Mouse (Mus musculus) lung, postnatal 25 days (tissue): Measurements from ENCODE around the gene Ftsj3.
"Not testable (repeated sequence)": the region's sequence is repeated elsewhere in the genome, so short reads cannot be mapped to it uniquely, and the experiment has no call there.

ENCODE experiments used
- DNase-seq: peaks from one replicate; pipeline ENCODE4 v3.0.0; 2022; ENCODE audit warnings: low spot score

Ftsj3 gene

GRCm38 (mm10) chr11:106268326-106269059, 12.6 kb upstream of the Ftsj3 start:
- peak; percentile 88 for DNase-seq

GRCm38 (mm10) chr11:106267871-106268270, 12.0 kb upstream of the Ftsj3 start:
- DNase-seq, result no peak

GRCm38 (mm10) chr11:106267311-106267852, 11.5 kb upstream of the Ftsj3 start:
- peak; percentile 77 for DNase-seq

- DNase-seq, result no peak
Measured at GRCm38 (mm10) chr11:106266431-106266830, 10.6 kb upstream of the Ftsj3 start.

DNA sequence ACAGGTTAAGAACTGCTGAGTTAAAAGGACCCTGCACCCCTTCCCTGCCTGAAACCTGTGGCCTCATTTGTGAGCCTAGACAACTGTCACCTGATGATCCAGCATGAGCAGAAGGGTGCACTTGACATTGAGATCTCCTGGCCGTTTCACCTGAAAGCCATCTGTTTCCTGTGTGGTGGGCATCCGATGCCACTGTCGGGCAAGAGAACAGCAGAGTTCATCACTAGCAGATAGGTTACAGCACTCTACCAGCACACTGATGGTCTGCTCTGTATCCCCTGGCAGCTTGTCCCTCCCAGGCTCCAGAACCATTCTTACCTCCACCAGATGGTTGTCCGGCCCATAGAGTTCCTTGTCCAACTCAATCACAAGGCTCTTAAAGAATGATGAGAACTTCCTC, 9.7 kb upstream of the Ftsj3 start:
- DNase-seq, result no peak

DNA sequence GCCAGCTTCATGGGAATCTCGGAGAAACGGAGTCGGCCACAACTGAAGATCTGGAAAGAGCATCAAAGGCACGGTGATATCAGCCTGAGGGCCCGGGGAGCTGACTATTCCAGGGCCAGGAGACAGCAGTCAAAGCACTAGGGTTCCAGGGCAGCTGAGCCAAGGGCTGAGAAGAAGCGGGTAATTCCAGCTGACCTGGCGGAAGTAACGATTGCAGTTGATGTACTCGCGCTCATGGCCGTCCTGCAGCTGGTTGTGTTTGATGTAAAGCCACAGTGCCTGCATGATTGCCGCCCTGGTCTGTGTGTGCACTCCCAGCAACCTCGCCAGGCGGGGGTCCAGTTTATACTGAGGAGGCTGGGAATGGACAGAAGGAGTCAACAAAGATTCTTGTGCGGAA, 9.1 kb upstream of the Ftsj3 start:
- no peak for DNase-seq

GRCm38 (mm10) chr11:106263963-106264362, 8.1 kb upstream of the Ftsj3 start:
- DNase-seq, result no peak

GRCm38 (mm10) chr11:106260826-106261450, 5.1 kb upstream of the Ftsj3 start:
- no peak for DNase-seq

DNA sequence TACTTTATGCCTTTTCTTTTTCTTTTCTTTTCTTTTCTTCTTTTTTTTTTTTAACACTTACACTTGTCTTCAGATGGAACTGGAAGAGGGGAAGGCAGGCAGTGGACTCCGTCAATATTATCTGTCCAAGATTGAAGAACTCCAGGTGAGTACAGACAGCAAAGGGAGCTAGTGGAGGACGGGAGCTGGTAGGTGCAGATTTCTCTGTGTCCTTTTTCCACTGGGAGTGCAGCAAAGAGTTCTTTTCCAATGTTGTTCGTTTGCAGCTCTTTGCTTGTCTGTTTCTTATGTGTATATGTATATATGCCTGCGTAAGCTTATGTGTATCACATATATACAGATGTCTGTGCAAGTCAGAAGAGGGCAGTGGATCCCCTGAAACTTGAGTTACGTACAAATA, 896 bp upstream of the Ftsj3 start:
- peak; percentile 57 for DNase-seq

- DNase-seq, result no peak
Measured at GRCm38 (mm10) chr11:106255174-106255573, 705 bp downstream of the Ftsj3 start.

DNA sequence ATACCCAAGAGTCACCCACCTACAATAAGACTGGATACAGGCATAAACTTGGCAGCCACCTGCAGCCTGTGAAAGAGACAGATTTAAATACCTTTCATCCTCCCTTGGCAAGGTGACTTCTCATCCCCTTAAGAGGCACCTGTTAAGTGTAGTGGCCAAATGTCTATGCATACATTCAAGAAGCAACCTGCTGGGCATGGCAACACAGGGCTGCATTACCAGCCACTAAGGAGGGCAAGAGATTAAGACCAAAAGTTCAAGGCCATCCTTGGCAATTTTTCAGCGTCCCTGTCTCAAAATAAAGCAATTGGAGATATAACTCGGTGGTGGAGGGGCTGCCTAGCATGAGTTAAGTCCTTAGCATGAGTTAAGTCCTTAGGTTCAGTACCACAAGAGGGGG, 1.1 kb downstream of the Ftsj3 start:
- DNase-seq, result no peak

DNA sequence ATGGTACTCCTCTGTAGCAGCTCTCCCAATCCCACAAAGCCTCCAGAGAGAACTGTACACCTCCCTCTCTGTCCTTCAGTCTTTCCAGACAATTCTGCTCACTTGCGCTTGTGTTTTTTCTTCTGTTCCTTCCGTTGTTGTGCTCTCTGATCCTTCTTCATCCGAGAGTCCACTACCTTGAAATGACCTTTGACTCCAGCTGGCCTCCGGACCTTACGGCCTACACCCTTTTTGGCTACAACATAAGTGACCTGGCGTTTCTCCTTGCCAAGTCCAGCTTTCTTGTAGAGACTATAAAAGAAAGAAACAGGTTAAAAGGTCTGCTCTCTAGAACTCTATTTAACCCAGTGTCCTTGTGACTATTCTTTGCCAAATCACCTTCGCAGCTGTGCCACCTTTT, 6.6 kb downstream of the Ftsj3 start:
- DNase-seq, result no peak

DNA sequence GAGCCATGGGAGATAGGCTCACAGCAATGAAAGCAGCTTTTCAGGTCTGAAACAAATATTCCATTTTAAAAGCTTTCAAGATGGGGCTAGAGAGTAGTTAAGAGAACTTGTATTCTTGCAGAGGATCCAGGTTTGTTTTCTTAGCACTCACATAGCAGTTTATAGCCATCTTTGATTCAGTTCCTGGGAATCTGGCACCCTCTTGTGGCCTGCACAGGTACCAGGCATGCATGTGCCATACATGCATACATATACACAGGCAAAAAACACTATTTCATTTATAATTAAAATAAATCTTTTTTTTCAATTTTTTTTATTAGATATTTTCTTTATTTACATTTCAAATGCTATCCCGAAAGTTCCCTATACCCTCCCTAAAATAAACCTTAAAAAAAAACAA, 9.0 kb downstream of the Ftsj3 start:
- DNase-seq, result no peak

- DNase-seq, result not testable (repeated sequence)
Measured at GRCm38 (mm10) chr11:106233978-106234377, 21.9 kb downstream of the Ftsj3 start.

DNA sequence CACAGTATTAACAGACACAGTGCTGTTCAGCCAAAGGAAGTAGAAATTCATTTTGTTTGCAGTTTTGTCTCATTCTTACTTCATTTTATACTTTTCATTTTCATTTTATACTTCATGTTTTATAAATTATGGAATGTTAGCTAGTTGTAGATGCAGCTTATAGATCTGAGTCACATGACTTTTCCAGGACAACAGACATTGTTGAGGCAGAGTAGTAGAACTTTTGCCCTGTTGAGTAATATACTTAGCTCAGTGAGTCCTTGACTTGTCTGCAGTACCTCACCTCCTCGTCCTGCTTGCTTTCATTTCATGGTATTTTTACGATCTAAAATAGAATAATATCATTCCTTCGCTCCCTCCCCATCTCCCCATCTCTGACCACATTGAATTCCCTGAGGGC, 35.3 kb downstream of the Ftsj3 start:
- DNase-seq, result no peak

GRCm38 (mm10) chr11:106216730-106217490, 39.0 kb downstream of the Ftsj3 start, which contains the start of gene Ddx42:
Gene Ddx42 (plus strand): TSS chr11:106216926.
- DNase-seq, result peak; percentile 92

GRCm38 (mm10) chr11:106215927-106216729, 39.8 kb downstream of the Ftsj3 start, which contains the start of gene Ccdc47:
Gene Ccdc47 (minus strand): TSS chr11:106216344.
- peak; percentile 99 for DNase-seq

DNA sequence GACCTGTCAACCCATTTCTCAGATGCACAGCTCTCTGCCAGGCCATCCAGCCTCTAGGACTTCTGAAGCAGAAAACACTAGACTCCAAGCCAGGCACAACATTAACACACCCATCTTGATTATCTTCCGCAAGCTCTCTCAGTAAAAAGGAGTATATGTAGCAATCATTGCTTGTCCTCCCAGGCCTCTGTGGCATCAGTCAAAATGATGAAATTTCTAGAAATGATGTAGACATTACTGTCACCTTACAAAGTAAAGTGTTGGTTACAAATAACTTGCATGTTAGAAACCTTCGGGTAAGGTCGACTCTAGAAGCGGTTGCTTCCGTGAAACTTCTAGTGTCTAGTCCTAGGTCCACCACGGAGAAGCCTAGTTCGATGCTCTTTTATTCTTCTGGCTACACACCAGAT, 40.4 kb downstream of the Ftsj3 start:
- no peak for DNase-seq

GRCm38 (mm10) chr11:106214856-106215255, 41.0 kb downstream of the Ftsj3 start:
- DNase-seq, result no peak

DNA sequence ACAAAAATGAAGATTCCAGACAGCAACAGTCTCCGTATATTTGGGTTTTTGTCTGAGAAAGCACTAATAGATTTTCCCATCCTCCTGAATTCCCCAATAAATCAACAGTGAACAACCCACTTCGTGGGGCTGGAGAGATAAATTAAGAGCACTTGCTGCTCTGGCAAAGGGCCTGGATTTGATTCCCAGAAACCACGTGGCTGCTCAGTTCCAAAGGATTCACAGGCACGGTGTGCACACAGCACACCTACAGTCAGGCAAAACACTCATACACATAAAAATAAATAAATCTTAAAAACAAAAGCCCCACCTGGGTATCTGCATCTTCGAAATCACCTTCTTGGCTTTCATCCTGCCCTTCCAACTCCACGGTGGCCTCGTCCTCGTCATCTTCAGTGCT, 43.1 kb downstream of the Ftsj3 start:
- DNase-seq, result no peak

DNA sequence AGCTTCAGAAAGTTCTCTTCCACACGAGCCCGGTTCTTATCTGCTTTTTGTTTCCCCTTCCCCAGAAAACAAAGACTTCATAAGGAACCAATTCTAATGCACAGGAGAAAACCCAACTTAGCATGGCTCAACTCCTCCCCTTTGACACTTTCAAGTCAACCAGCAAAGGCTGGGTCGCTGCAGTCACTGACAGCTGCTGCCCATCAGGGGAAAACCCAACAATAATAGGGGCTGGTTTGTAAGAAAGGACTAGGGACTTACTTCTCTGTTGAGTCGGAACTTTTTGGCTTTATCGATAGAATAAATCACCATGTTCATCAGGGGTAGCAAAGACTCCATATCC, 53.8 kb downstream of the Ftsj3 start, which contains the start of gene Strada:
Gene Strada, minus strand, starts transcription at position 46 of the 343 bp plus-strand sequence.
- no peak for DNase-seq
